Mouse (Mus musculus) liver, embryonic 13.5 days (tissue): ENCODE data around the gene Rapsn. TPM values are rescaled to one million over a fixed set of nuclear protein-coding genes. Genes with fewer than 3 reads are reported as not detected.

Experiments
- ATAC-seq: fragments of 200-750 bp; cut with Nextera tagmentation; 2 replicates; pipeline ENCODE4 v1.8.0; 2017; ENCODE audit warnings: low read depth, mild to moderate bottlenecking, moderate number of reproducible peaks, moderate library complexity
- DNase-seq: peaks from one replicate; pipeline ENCODE4 v3.0.0; 2022
- H3K27ac ChIP-seq: fragments of 300-500 bp; sonication (generic); 2 replicates; pipeline ENCODE4 v1.5.1; 2015; ENCODE audit warnings: moderate library complexity, mild to moderate bottlenecking, inconsistent platforms
- H3K27me3 ChIP-seq: fragments of 300-500 bp; sonication (generic); 2 replicates; pipeline ENCODE4 v1.6.1; 2015; ENCODE audit warnings: mild to moderate bottlenecking, inconsistent platforms
- H3K36me3 ChIP-seq: fragments of 300-500 bp; sonication (generic); 2 replicates; pipeline ENCODE4 v1.6.1; 2015; ENCODE audit warnings: mild to moderate bottlenecking, inconsistent platforms
- H3K4me1 ChIP-seq: fragments of 300-500 bp; sonication (generic); replicated peaks from 2 replicates; pipeline ENCODE4 v1.6.1; 2015; ENCODE audit warnings: inconsistent platforms
- H3K4me2 ChIP-seq: fragments of 300-500 bp; sonication (generic); 2 replicates; pipeline ENCODE4 v1.6.1; 2015; ENCODE audit warnings: inconsistent platforms, mild to moderate bottlenecking, moderate library complexity
- H3K4me3 ChIP-seq: fragments of 300-500 bp; sonication (generic); replicated peaks from 2 replicates; pipeline ENCODE4 v1.5.1; 2015; ENCODE audit warnings: mild to moderate bottlenecking, inconsistent platforms
- H3K9ac ChIP-seq: fragments of 300-500 bp; sonication (generic); 2 replicates; pipeline ENCODE4 v1.6.1; 2015; ENCODE audit warnings: mild to moderate bottlenecking, inconsistent platforms
- H3K9me3 ChIP-seq: fragments of 300-500 bp; sonication (generic); replicated peaks from 2 replicates; pipeline ENCODE4 v1.6.1; 2016; ENCODE audit warnings: inconsistent platforms
- WGBS: fragments of 180-500 bp; shearing (Covaris S2); methylation state at CpG from one replicate; pipeline ENCODE4 v1.1.7; 2015; ENCODE audit not compliant: insufficient replicate concordance; 5-methylcytosine and 5-hydroxymethylcytosine counted together
- polyA plus RNA-seq: library from polyadenylated mRNA; unstranded; fragments of >200 nt; fragmentation: Nextera tagmentation; extraction: Ambion mirVana; gene quantifications from 2 replicates; pipeline ENCODE4 v1.2.1, GENCODE M21; 2015

Gene Rapsn
- polyA plus RNA-seq, 1 experiment from 2014 or later, result 0.69 TPM

GRCm38 (mm10) chr2:91053934-91054382 lies 18.5 kb downstream of the Rapsn start, which contains the start of gene Psmc3:
Gene Psmc3 (plus strand): TSS chr2:91054009.
- peak within 1 kb of the TSS; percentile 92 for H3K9ac ChIP-seq
- DNase-seq, result peak; percentile 95
- no peaks in the 10 kb centered on the region for H3K9me3 ChIP-seq
- WGBS, result under 1% methylated on average over 40 of the region's 40 CpGs
- H3K27me3 ChIP-seq, result no peaks in the 10 kb centered on the region
- peaks cover 42% of the 10 kb centered on the region for H3K36me3 ChIP-seq
- peak within 1 kb of the TSS; percentile 85 for H3K27ac ChIP-seq
- H3K4me3 ChIP-seq, result peak within 1 kb of the TSS; percentile 93
- peaks cover 38% of the 10 kb centered on the region for H3K4me1 ChIP-seq
- peak; percentile 98 for ATAC-seq
- peak within 1 kb of the TSS; percentile 93 for H3K4me2 ChIP-seq

GRCm38 (mm10) chr2:91058435-91058834 lies 23.0 kb downstream of the Rapsn start:
- Histone ChIP-seq H3K27ac (no peak overlapping the region), H3K4me3 (no peak overlapping the region), H3K4me1 (peaks cover 56% of the 10 kb centered on the region), H3K9me3 (no peaks in the 10 kb centered on the region), H3K27me3 (no peaks in the 10 kb centered on the region), H3K9ac (no peak overlapping the region), H3K4me2 (no peak overlapping the region), H3K36me3 (peaks cover 82% of the 10 kb centered on the region)
- DNase-seq, result no peak
- ATAC-seq, result no peak
- WGBS, result 86% methylated on average over 5 of the region's 5 CpGs

GRCm38 (mm10) chr2:91059376-91059775 lies 24.0 kb downstream of the Rapsn start:
- Histone ChIP-seq H3K27me3 (no peaks in the 10 kb centered on the region), H3K4me1 (peaks cover 56% of the 10 kb centered on the region), H3K4me2 (no peak overlapping the region), H3K9me3 (no peaks in the 10 kb centered on the region), H3K36me3 (peaks cover 92% of the 10 kb centered on the region), H3K9ac (no peak overlapping the region), H3K4me3 (no peak overlapping the region), H3K27ac (peak overlapping the region; percentile 92)
- 94% methylated on average over 2 of the region's 2 CpGs for WGBS
- DNase-seq, result no peak
- no peak for ATAC-seq

GRCm38 (mm10) chr2:91060544-91061355 lies 25.3 kb downstream of the Rapsn start:
- H3K27ac ChIP-seq, result peak overlapping the region; percentile 92
- peak; percentile 74 for DNase-seq
- H3K27me3 ChIP-seq, result no peaks in the 10 kb centered on the region
- 55% methylated on average over 10 of the region's 10 CpGs for WGBS
- H3K4me3 ChIP-seq, result no peak overlapping the region
- no peaks in the 10 kb centered on the region for H3K9me3 ChIP-seq
- peaks cover 43% of the 10 kb centered on the region for H3K4me1 ChIP-seq
- peaks cover 91% of the 10 kb centered on the region for H3K36me3 ChIP-seq
- peak overlapping the region; percentile 51 for H3K9ac ChIP-seq
- peak; percentile 91 for ATAC-seq
- peak overlapping the region; percentile 41 for H3K4me2 ChIP-seq

- Histone ChIP-seq H3K4me1 (peaks cover 33% of the 10 kb centered on the region), H3K4me2 (no peak overlapping the region), H3K36me3 (peaks cover 85% of the 10 kb centered on the region), H3K4me3 (no peak overlapping the region), H3K9ac (peak overlapping the region; percentile 51), H3K27ac (peak overlapping the region; percentile 92), H3K27me3 (no peaks in the 10 kb centered on the region), H3K9me3 (no peaks in the 10 kb centered on the region)
- no peak for ATAC-seq
- DNase-seq, result no peak
- WGBS, result 83% methylated on average over 6 of the region's 6 CpGs
These were observed 26.5 kb downstream of the Rapsn start for GRCm38 (mm10) chr2:91061849-91062481.

- ATAC-seq (no peak), DNase-seq (no peak)
- 89% methylated on average over 16 of the region's 16 CpGs for WGBS
- Histone ChIP-seq H3K27ac (no peak overlapping the region), H3K9me3 (no peaks in the 10 kb centered on the region), H3K36me3 (peaks cover 80% of the 10 kb centered on the region), H3K4me2 (no peak overlapping the region), H3K9ac (0 out of 2 replicates have a peak overlapping the region, but pooled peaks have one; percentile 3), H3K4me3 (no peak overlapping the region), H3K27me3 (no peaks in the 10 kb centered on the region), H3K4me1 (peaks cover 33% of the 10 kb centered on the region)
These were observed 27.6 kb downstream of the Rapsn start for GRCm38 (mm10) chr2:91062779-91063606.

GRCm38 (mm10) chr2:91064211-91064610 lies 28.8 kb downstream of the Rapsn start:
- WGBS, result 86% methylated on average over 6 of the region's 6 CpGs

GRCm38 (mm10) chr2:91065544-91065943 lies 30.1 kb downstream of the Rapsn start:
- Histone ChIP-seq H3K27me3 (no peaks in the 10 kb centered on the region), H3K4me2 (no peak overlapping the region), H3K36me3 (peaks cover 54% of the 10 kb centered on the region), H3K27ac (no peak overlapping the region), H3K9ac (no peak overlapping the region), H3K4me1 (peaks cover 37% of the 10 kb centered on the region), H3K4me3 (no peak overlapping the region), H3K9me3 (no peaks in the 10 kb centered on the region)
- 45% methylated on average over 3 of the region's 3 CpGs for WGBS
- ATAC-seq (no peak), DNase-seq (peak; percentile 45)

More at GRCm38 (mm10) chr2:91064211-91064610, 28.8 kb downstream of the Rapsn start:
- DNase-seq (no peak), ATAC-seq (no peak)
- Histone ChIP-seq H3K9me3 (no peaks in the 10 kb centered on the region), H3K36me3 (peaks cover 67% of the 10 kb centered on the region), H3K9ac (no peak overlapping the region), H3K4me2 (no peak overlapping the region), H3K4me3 (no peak overlapping the region), H3K27me3 (no peaks in the 10 kb centered on the region), H3K4me1 (peaks cover 40% of the 10 kb centered on the region), H3K27ac (no peak overlapping the region)

- no peaks in the 10 kb centered on the region for H3K9me3 ChIP-seq
- H3K36me3 ChIP-seq, result peaks cover 49% of the 10 kb centered on the region
- peaks cover 36% of the 10 kb centered on the region for H3K4me1 ChIP-seq
- H3K4me2 ChIP-seq, result no peak overlapping the region
- no peak for ATAC-seq
- DNase-seq, result no peak
- no peak overlapping the region for H3K27ac ChIP-seq
- H3K9ac ChIP-seq, result no peak overlapping the region
- no peaks in the 10 kb centered on the region for H3K27me3 ChIP-seq
- no peak overlapping the region for H3K4me3 ChIP-seq
- WGBS, result 73% methylated on average over 3 of the region's 3 CpGs
These were observed 31.0 kb downstream of the Rapsn start for GRCm38 (mm10) chr2:91066455-91066854.

- DNase-seq (no peak), ATAC-seq (no peak)
- Histone ChIP-seq H3K36me3 (peaks cover 31% of the 10 kb centered on the region), H3K4me1 (peaks cover 26% of the 10 kb centered on the region), H3K27ac (no peak overlapping the region), H3K9me3 (no peaks in the 10 kb centered on the region), H3K9ac (peak overlapping the region; percentile 77; the same call in 1 of the 2 replicates), H3K27me3 (no peaks in the 10 kb centered on the region), H3K4me3 (peak overlapping the region; percentile 72; the same call in 1 of the 2 replicates), H3K4me2 (peak overlapping the region; percentile 88)
- 75% methylated on average over 13 of the region's 13 CpGs for WGBS
These were observed 32.9 kb downstream of the Rapsn start for GRCm38 (mm10) chr2:91068162-91068871.
